Mouse (Mus musculus): ENCODE measurements around the gene Kir3dl2.
A peak's percentile ranks its signal among the peaks of the same experiment; 100 is the strongest.
"Not testable (repeated sequence)": the region's sequence is repeated elsewhere in the genome, so short reads cannot be mapped to it uniquely, and the experiment has no call there.

The Kir3dl2 gene

GRCm38 (mm10) chrX:136543956-136544355 lies at the start of gene Kir3dl2:
Kir3dl2 (minus strand) TSS chrX:136544056.
- not testable (repeated sequence) for DNase-seq (ENCODE audit: low spot score)

GRCm38 (mm10) chrX:136590897-136591257 lies 47.0 kb upstream of the Kir3dl2 start:
- DNase-seq (ENCODE audit: low spot score), result no peak

- DNase-seq (ENCODE audit: low spot score), result peak; percentile 74
Measured at GRCm38 (mm10) chrX:136590199-136590896, 46.5 kb upstream of the Kir3dl2 start, which contains the start of gene Tceal3. Tceal3 (plus strand) TSS chrX:136590842.

- DNase-seq (ENCODE audit: low spot score), result no peak
Measured at GRCm38 (mm10) chrX:136584617-136585016, 40.8 kb upstream of the Kir3dl2 start.

GRCm38 (mm10) chrX:136569094-136569493 lies 25.2 kb upstream of the Kir3dl2 start:
- DNase-seq (ENCODE audit: low spot score), result not testable (repeated sequence)

- not testable (repeated sequence) for DNase-seq (ENCODE audit: low spot score)
Measured at GRCm38 (mm10) chrX:136517699-136518098, 26.2 kb downstream of the Kir3dl2 start, which contains the start of gene Kir3dl1. Kir3dl1 (plus strand) TSS chrX:136517999.
